Mouse (Mus musculus) CH12.LX (cell line): ENCODE data around the gene Tcf7l1.

ENCODE experiments used
- CTCF ChIP-seq, 2 experiments: IDR thresholded peaks in 1 of 2; conservative IDR thresholded peaks in 1 of 2; 2 replicates each; pipeline ENCODE4 v1.5.1; 2011 to 2012; ENCODE audit warnings: low read depth in 2 of 2, low read length in 2 of 2, improper control_type of control experiment in 1 of 2, inconsistent platforms in 1 of 2, mild to moderate bottlenecking in 1 of 2, moderate library complexity in 1 of 2
- E2F4 ChIP-seq: IDR thresholded peaks from 2 replicates; pipeline ENCODE4 v1.6.1; 2011; ENCODE audit warnings: low read depth, low read length, improper control_type of control experiment; ENCODE audit not compliant: insufficient replicate concordance
- IRF4 ChIP-seq: IDR thresholded peaks from 2 replicates; pipeline ENCODE4 v1.6.1; 2014; ENCODE audit warnings: low read depth, mild to moderate bottlenecking, inconsistent platforms, low read length, improper control_type of control experiment
- KAT2A ChIP-seq: IDR thresholded peaks from 2 replicates; pipeline ENCODE4 v1.6.1; 2012; ENCODE audit warnings: low read length, improper control_type of control experiment, inconsistent platforms; ENCODE audit not compliant: insufficient replicate concordance
- MAZ ChIP-seq: IDR thresholded peaks from 2 replicates; pipeline ENCODE4 v1.6.1; 2012; ENCODE audit warnings: low read depth, mild to moderate bottlenecking, inconsistent platforms, low read length, improper control_type of control experiment, moderate library complexity
- MXI1 ChIP-seq: IDR thresholded peaks from 2 replicates; pipeline ENCODE4 v1.6.1; 2011; ENCODE audit warnings: mild to moderate bottlenecking, low read depth, low read length, improper control_type of control experiment
- PAX5 ChIP-seq: IDR thresholded peaks from 2 replicates; pipeline ENCODE4 v1.6.1; 2012; ENCODE audit warnings: low read length, inconsistent platforms, mixed read lengths
- POLR2A ChIP-seq: IDR thresholded peaks from 2 replicates; pipeline ENCODE4 v1.6.1; 2011; ENCODE audit warnings: low read depth, mild to moderate bottlenecking, improper control_type of control experiment, low read length
- RCOR1 ChIP-seq: conservative IDR thresholded peaks from 2 replicates; pipeline ENCODE4 v1.6.1; 2012; ENCODE audit warnings: low read depth, mild to moderate bottlenecking, inconsistent platforms, low read length, improper control_type of control experiment
- TCF12 ChIP-seq: IDR thresholded peaks from 2 replicates; pipeline ENCODE4 v1.6.1; 2014; ENCODE audit warnings: low read depth, mild to moderate bottlenecking, inconsistent platforms, low read length, improper control_type of control experiment
- UBTF ChIP-seq: IDR thresholded peaks from 2 replicates; pipeline ENCODE4 v1.6.1; 2012; ENCODE audit warnings: low read depth, mild to moderate bottlenecking, inconsistent platforms, low read length, improper control_type of control experiment, moderate library complexity
- ZC3H11A ChIP-seq: IDR thresholded peaks from 2 replicates; pipeline ENCODE4 v1.6.1; 2012; ENCODE audit warnings: low read depth, mild to moderate bottlenecking, inconsistent platforms, low read length, improper control_type of control experiment
- ZNF384 ChIP-seq: IDR thresholded peaks from 2 replicates; pipeline ENCODE4 v1.6.1; 2012; ENCODE audit warnings: low read depth, low read length, improper control_type of control experiment, inconsistent platforms

- TF ChIP-seq CTCF (conservative IDR thresholded peaks at IDR 0.05 in 1 of 2, IDR thresholded peaks at IDR 0.05 in 1 of 2; ENCODE audit: low read depth in 2 of 2, low read length in 2 of 2) (no peak), POLR2A (no peak), RCOR1 (no peak), TCF12 (no peak), MAZ (no peak), ZC3H11A (no peak), E2F4 (no peak), KAT2A (no peak), PAX5 (no peak), ZNF384 (no peak), IRF4 (no peak), MXI1 (no peak), UBTF (no peak)
These were observed 180.3 kb downstream of the Tcf7l1 start for GRCm38 (mm10) chr6:72608662-72609184.
